Mouse (Mus musculus) heart, adult 2 months (tissue): Measurements from ENCODE around the gene Gast. TPM values are rescaled to one million over a fixed set of nuclear protein-coding genes. Genes with fewer than 3 reads are reported as not detected.

ENCODE experiments used
- DNase-seq, 2 experiments: peaks; one replicate each; pipeline ENCODE4 v3.0.0; 2021
- H3K27ac ChIP-seq: fragments of 200-600 bp; 2 replicates; pipeline ENCODE4 v1.8.1; 2022
- H3K27me3 ChIP-seq: fragments of 200-500 bp; 2 replicates; pipeline ENCODE4 v1.6.1; 2012; ENCODE audit warnings: mild to moderate bottlenecking, low read length, inconsistent platforms, mixed read lengths; ENCODE audit not compliant: control insufficient read depth, insufficient read depth
- H3K36me3 ChIP-seq: fragments of 200-500 bp; 2 replicates; pipeline ENCODE4 v1.6.1; 2012; ENCODE audit warnings: low read length, inconsistent platforms; ENCODE audit not compliant: control insufficient read depth, insufficient read depth
- H3K4me1 ChIP-seq: fragments of 200-500 bp; 2 replicates; pipeline ENCODE4 v1.6.1; 2011; ENCODE audit warnings: low read length; ENCODE audit not compliant: control insufficient read depth, insufficient read depth
- H3K4me3 ChIP-seq: fragments of 200-600 bp; 2 replicates; pipeline ENCODE4 v1.8.1; 2022
- H3K79me2 ChIP-seq: fragments of 200-500 bp; replicated peaks from 2 replicates; pipeline ENCODE4 v1.6.1; 2012; ENCODE audit warnings: mild to moderate bottlenecking, inconsistent platforms, low read length, moderate library complexity, mixed read lengths; ENCODE audit not compliant: control insufficient read depth, insufficient read depth
- H3K9ac ChIP-seq: fragments of 200-500 bp; 2 replicates; pipeline ENCODE4 v1.6.1; 2012; ENCODE audit warnings: low read depth, mild to moderate bottlenecking, control low read depth, inconsistent platforms, low read length, mixed read lengths
- CTCF ChIP-seq: fragments of 200-600 bp; IDR thresholded peaks from 2 replicates; pipeline ENCODE4 v1.8.1; 2022; ENCODE audit warnings: antibody characterized with exemption, mild to moderate bottlenecking, moderate library complexity
- EP300 ChIP-seq: fragments of 200-500 bp; IDR thresholded peaks from 2 replicates; pipeline ENCODE4 v1.6.1; 2011; ENCODE audit warnings: low read depth, low read length, control low read depth; ENCODE audit not compliant: insufficient read depth
- POLR2A ChIP-seq: fragments of 200-500 bp; IDR thresholded peaks from 2 replicates; pipeline ENCODE4 v1.6.1; 2011; ENCODE audit warnings: mild to moderate bottlenecking, low read depth, low read length, control low read depth; ENCODE audit not compliant: insufficient read depth
- WGBS: fragments of 180-500 bp; shearing (Covaris S2); methylation state at CpG from one replicate; pipeline ENCODE4 v1.1.7; 2018; 5-methylcytosine and 5-hydroxymethylcytosine counted together
- intact Hi-C: fragments of 180-260 bp; cut with DNase I; formaldehyde crosslinking; loops from one replicate; pipeline ENCODE4 v1.15.1; 2025
- polyA plus RNA-seq: library from polyadenylated mRNA; depleted of rRNA; stranded (reverse); fragments of >200 nt; gene quantifications from 2 replicates; pipeline ENCODE4 v1.2.3, GENCODE M21; 2012; rRNA removed
- total RNA-seq, 2 experiments: library from RNA; stranded (reverse); gene quantifications; 2 replicates each; pipeline ENCODE4 v1.2.3; 2021

Gene Gast
- total and polyA plus RNA-seq, 3 experiments, result not detected

DNA sequence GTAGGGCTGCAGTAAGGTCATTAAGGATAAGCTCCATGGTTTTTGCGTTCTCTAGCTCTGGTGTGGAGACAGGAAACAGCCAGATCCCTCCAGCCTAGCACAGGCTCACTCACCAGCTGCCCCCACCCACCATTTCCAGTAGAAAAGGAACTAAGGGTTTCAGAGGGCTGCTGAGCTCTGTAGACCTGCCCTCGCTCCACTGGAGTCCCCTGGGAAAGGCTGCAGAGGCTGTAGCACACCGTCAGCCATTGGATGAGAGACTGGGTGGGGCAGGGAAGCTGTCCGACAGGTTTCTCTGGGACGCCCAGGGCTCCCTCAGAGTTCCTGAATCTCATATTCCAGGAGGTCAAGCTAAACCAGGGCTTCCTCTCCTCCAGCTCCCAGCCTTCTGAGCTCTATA is 52.4 kb downstream of the Gast start:
- Histone ChIP-seq H3K27ac (peak overlapping the region; percentile 98), H3K36me3 (peaks cover 40% of the 10 kb centered on the region), H3K4me1 (peaks cover 49% of the 10 kb centered on the region), H3K79me2 (peaks cover 12% of the 10 kb centered on the region), H3K4me3 (no peak overlapping the region), H3K27me3 (no peaks in the 10 kb centered on the region), H3K9ac (peak overlapping the region; percentile 15)
- DNase-seq, result peak in 1 of 2 experiments; percentile 46
- WGBS, result 27% methylated on average over 5 of the region's 5 CpGs
- intact Hi-C loops, result loop anchor here (1.0 to 2.0 kb wide), 2 partner anchors 10 to 18 kb away; no protein-coding TSS in a partner anchor
- TF ChIP-seq POLR2A, result no peak
- TF ChIP-seq CTCF, result no peak
- TF ChIP-seq EP300, result no peak; the same call in 1 of the 2 replicates

Other genes starting within 250 kb of the Gast start
- gene Krt32, start 246.2 kb upstream of the Gast start, total RNA-seq, result not detected
- gene Krt32, start 246.2 kb upstream of the Gast start, polyA plus RNA-seq, result not detected in 2 replicates
- gene Krt35, start 238.2 kb upstream of the Gast start, total RNA-seq, result not detected
- not detected in 2 replicates for gene Krt35, start 238.2 kb upstream of the Gast start, polyA plus RNA-seq
- gene Krt36, start 228.8 kb upstream of the Gast start, total RNA-seq, result not detected
- gene Krt36, start 228.8 kb upstream of the Gast start, polyA plus RNA-seq, result 0.15 TPM in 1 of 2 replicates, not detected in the other
- gene Krt13, start 212.8 kb upstream of the Gast start, total RNA-seq, result not detected
- not detected in 2 replicates for gene Krt13, start 212.8 kb upstream of the Gast start, polyA plus RNA-seq
- under 1 TPM in 1 of 2 experiments, not detected in 1; 0.23 TPM for gene Krt15, start 198.5 kb upstream of the Gast start, total RNA-seq
- gene Krt15, start 198.5 kb upstream of the Gast start, polyA plus RNA-seq, result 0.26 and 5.0 TPM in 2 replicates
- 1 to 10 TPM; 6.9 to 8.5 TPM for gene Krt19, start 185.7 kb upstream of the Gast start, total RNA-seq
- gene Krt19, start 185.7 kb upstream of the Gast start, polyA plus RNA-seq, result 8.0 and 27.0 TPM in 2 replicates
- not detected for gene Krt9, start 141.2 kb upstream of the Gast start, total RNA-seq
- gene Krt9, start 141.2 kb upstream of the Gast start, polyA plus RNA-seq, result not detected in 2 replicates
- gene Krt14, start 126.9 kb upstream of the Gast start, total RNA-seq, result under 1 TPM in 1 of 2 experiments, not detected in 1; 0.31 TPM
- gene Krt14, start 126.9 kb upstream of the Gast start, polyA plus RNA-seq, result 0.44 and 0.47 TPM in 2 replicates
- gene Krt16, start 85.5 kb upstream of the Gast start, total RNA-seq, result not detected
- not detected in 2 replicates for gene Krt16, start 85.5 kb upstream of the Gast start, polyA plus RNA-seq
- not detected for gene Krt17, start 73.4 kb upstream of the Gast start, total RNA-seq
- gene Krt17, start 73.4 kb upstream of the Gast start, polyA plus RNA-seq, result 0.61 TPM in 1 of 2 replicates, not detected in the other
- not detected for gene Krt42, start 64.5 kb upstream of the Gast start, total RNA-seq
- not detected in 2 replicates for gene Krt42, start 64.5 kb upstream of the Gast start, polyA plus RNA-seq
- 1,000 to 10,000 TPM; 1,735 to 2,054 TPM for gene Eif1, start 14.5 kb upstream of the Gast start, total RNA-seq
- gene Eif1, start 14.5 kb upstream of the Gast start, polyA plus RNA-seq, result 195 and 341 TPM in 2 replicates
- gene Hap1, start 21.7 kb downstream of the Gast start, total RNA-seq, result 1 to 10 TPM; 1.3 to 1.5 TPM
- gene Hap1, start 21.7 kb downstream of the Gast start, polyA plus RNA-seq, result 0.97 and 1.4 TPM in 2 replicates
- 100 to 1,000 TPM; 234 to 237 TPM for gene Jup, start 63.4 kb downstream of the Gast start, total RNA-seq
- 317 and 318 TPM in 2 replicates for gene Jup, start 63.4 kb downstream of the Gast start, polyA plus RNA-seq
- gene P3h4, start 80.4 kb downstream of the Gast start, total RNA-seq, result 10 to 100 TPM; 13.4 to 16.8 TPM
- 29.7 and 35.6 TPM in 2 replicates for gene P3h4, start 80.4 kb downstream of the Gast start, polyA plus RNA-seq
- 1 to 10 TPM; 7.4 to 7.5 TPM for gene Fkbp10, start 81.3 kb downstream of the Gast start, total RNA-seq
- gene Fkbp10, start 81.3 kb downstream of the Gast start, polyA plus RNA-seq, result 24.8 and 35.6 TPM in 2 replicates
- gene Nt5c3b, start 107.4 kb downstream of the Gast start, total RNA-seq, result 10 to 100 TPM; 23.5 to 24.1 TPM
- 44.0 and 63.3 TPM in 2 replicates for gene Nt5c3b, start 107.4 kb downstream of the Gast start, polyA plus RNA-seq
- 1 to 10 TPM in 1 of 2 experiments, under 1 TPM in 1; 0.50 to 1.0 TPM for gene Klhl10, start 107.5 kb downstream of the Gast start, total RNA-seq
- gene Klhl10, start 107.5 kb downstream of the Gast start, polyA plus RNA-seq, result 0.86 and 1.8 TPM in 2 replicates
- gene Klhl11, start 138.3 kb downstream of the Gast start, total RNA-seq, result 1 to 10 TPM; 7.2 to 8.0 TPM
- gene Klhl11, start 138.3 kb downstream of the Gast start, polyA plus RNA-seq, result 3.1 and 4.4 TPM in 2 replicates
- gene Acly, start 193.6 kb downstream of the Gast start, total RNA-seq, result 10 to 100 TPM; 25.5 to 34.6 TPM
- gene Acly, start 193.6 kb downstream of the Gast start, polyA plus RNA-seq, result 66.5 and 74.7 TPM in 2 replicates
- under 1 TPM in 1 of 2 experiments, not detected in 1; 0.18 TPM for gene Ttc25, start 211.2 kb downstream of the Gast start, total RNA-seq
- gene Ttc25, start 211.2 kb downstream of the Gast start, polyA plus RNA-seq, result 0.18 and 0.37 TPM in 2 replicates
- 1 to 10 TPM; 5.6 to 7.6 TPM for gene Cnp, start 240.5 kb downstream of the Gast start, total RNA-seq
- gene Cnp, start 240.5 kb downstream of the Gast start, polyA plus RNA-seq, result 9.5 and 11.4 TPM in 2 replicates